Mouse (Mus musculus): ENCODE results near the gene Usp10.

The Usp10 gene

GRCm38 (mm10) chr8:119915298-119915697 is 5.1 kb downstream of the Usp10 start:
- in situ Hi-C loops (cut with MboI, MseI): no loop called here

- in situ Hi-C loops (cut with MboI, MseI): no loop called here
Observed at GRCm38 (mm10) chr8:119916237-119916892, 6.2 kb downstream of the Usp10 start.

GRCm38 (mm10) chr8:119917415-119917814 is 7.3 kb downstream of the Usp10 start:
- in situ Hi-C loops (cut with MboI, MseI): no loop called here

GRCm38 (mm10) chr8:119918155-119918567 is 8.0 kb downstream of the Usp10 start:
- in situ Hi-C loops (cut with MboI, MseI): no loop called here

GRCm38 (mm10) chr8:119923259-119923658 is 13.1 kb downstream of the Usp10 start:
- in situ Hi-C loops (cut with MboI, MseI): no loop called here

GRCm38 (mm10) chr8:119925428-119925827 is 15.3 kb downstream of the Usp10 start:
- in situ Hi-C loops (cut with MboI, MseI): no loop called here

GRCm38 (mm10) chr8:119926474-119926873 is 16.3 kb downstream of the Usp10 start:
- in situ Hi-C loops (cut with MboI, MseI): no loop called here

- in situ Hi-C loops (cut with MboI, MseI): no loop called here
Observed at GRCm38 (mm10) chr8:119927422-119928092, 17.4 kb downstream of the Usp10 start.

- in situ Hi-C loops (cut with MboI, MseI): no loop called here
Observed at GRCm38 (mm10) chr8:119931317-119931716, 21.2 kb downstream of the Usp10 start.

- in situ Hi-C loops (cut with MboI, MseI): no loop called here
Observed at GRCm38 (mm10) chr8:119933681-119934080, 23.5 kb downstream of the Usp10 start.

- in situ Hi-C loops (cut with MboI, MseI): no loop called here
Observed at GRCm38 (mm10) chr8:119935541-119935940, 25.4 kb downstream of the Usp10 start.

GRCm38 (mm10) chr8:119938481-119938880 is 28.3 kb downstream of the Usp10 start:
- in situ Hi-C loops (cut with MboI, MseI): no loop called here

- in situ Hi-C loops (cut with MboI, MseI): no loop called here
Observed at GRCm38 (mm10) chr8:119939336-119939735, 29.2 kb downstream of the Usp10 start.

GRCm38 (mm10) chr8:119941471-119941870 is 31.3 kb downstream of the Usp10 start:
- in situ Hi-C loops (cut with MboI, MseI): loop anchor here (10.0 kb wide), 1 partner anchor 133 kb away; no protein-coding TSS in a partner anchor

- in situ Hi-C loops (cut with MboI, MseI): loop anchor here (10.0 kb wide), 1 partner anchor 131 kb away; no protein-coding TSS in a partner anchor
Observed at GRCm38 (mm10) chr8:119943616-119944015, 33.5 kb downstream of the Usp10 start.

GRCm38 (mm10) chr8:119944096-119944811 is 34.1 kb downstream of the Usp10 start:
- in situ Hi-C loops (cut with MboI, MseI): loop anchor here (10.0 kb wide), 1 partner anchor 131 kb away; no protein-coding TSS in a partner anchor

- in situ Hi-C loops (cut with MboI, MseI): loop anchor here (10.0 kb wide), 1 partner anchor 128 kb away; no protein-coding TSS in a partner anchor
Observed at GRCm38 (mm10) chr8:119946326-119946865, 36.2 kb downstream of the Usp10 start.

- in situ Hi-C loops (cut with MboI, MseI): loop anchor here (10.0 kb wide), 1 partner anchor 127 kb away; no protein-coding TSS in a partner anchor
Observed at GRCm38 (mm10) chr8:119947653-119948052, 37.5 kb downstream of the Usp10 start.

GRCm38 (mm10) chr8:119948340-119948739 is 38.2 kb downstream of the Usp10 start:
- in situ Hi-C loops (cut with MboI, MseI): loop anchor here (10.0 kb wide), 1 partner anchor 126 kb away; no protein-coding TSS in a partner anchor

GRCm38 (mm10) chr8:119952282-119952681 is 42.1 kb downstream of the Usp10 start:
- in situ Hi-C loops (cut with MboI, MseI): no loop called here

GRCm38 (mm10) chr8:119952747-119953146 is 42.6 kb downstream of the Usp10 start:
- in situ Hi-C loops (cut with MboI, MseI): no loop called here

GRCm38 (mm10) chr8:119955333-119955732 is 45.2 kb downstream of the Usp10 start:
- in situ Hi-C loops (cut with MboI, MseI): no loop called here
